Mouse (Mus musculus) stomach, postnatal 0 days (tissue): ENCODE results near the gene Shisa5.

Source experiments
- CTCF ChIP-seq: IDR thresholded peaks from 2 replicates; pipeline ENCODE4 v1.5.1; 2016; ENCODE audit warnings: antibody characterized with exemption, low read depth, mild to moderate bottlenecking, moderate library complexity
- EP300 ChIP-seq: optimal IDR thresholded peaks from 2 replicates; pipeline ENCODE3; 2016; ENCODE audit warnings: antibody characterized with exemption

DNA sequence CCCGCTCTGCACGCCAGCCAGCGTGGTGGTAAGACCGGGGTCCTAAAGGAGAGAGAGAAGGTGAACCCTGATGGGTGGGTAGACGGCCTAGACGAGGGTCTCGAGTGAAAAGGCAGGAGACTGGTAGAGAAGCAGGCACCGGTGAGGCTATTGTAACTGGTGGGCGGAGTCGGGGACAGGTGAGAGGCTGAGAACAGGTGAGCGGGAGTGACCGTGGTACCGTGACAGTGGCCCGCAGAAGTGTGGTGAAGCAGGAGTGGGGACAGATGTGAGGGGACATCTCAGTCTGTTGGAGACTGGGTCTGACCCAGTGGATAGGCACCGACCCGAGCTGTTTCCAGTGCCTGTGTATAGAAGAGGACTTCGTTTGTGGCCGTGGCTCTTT is 46.3 kb upstream of the Shisa5 start:
- TF ChIP-seq CTCF = no peak
- no peak for TF ChIP-seq EP300
